ENCODE assay signal across 8 mouse cellular contexts in the genomic region with DNA sequence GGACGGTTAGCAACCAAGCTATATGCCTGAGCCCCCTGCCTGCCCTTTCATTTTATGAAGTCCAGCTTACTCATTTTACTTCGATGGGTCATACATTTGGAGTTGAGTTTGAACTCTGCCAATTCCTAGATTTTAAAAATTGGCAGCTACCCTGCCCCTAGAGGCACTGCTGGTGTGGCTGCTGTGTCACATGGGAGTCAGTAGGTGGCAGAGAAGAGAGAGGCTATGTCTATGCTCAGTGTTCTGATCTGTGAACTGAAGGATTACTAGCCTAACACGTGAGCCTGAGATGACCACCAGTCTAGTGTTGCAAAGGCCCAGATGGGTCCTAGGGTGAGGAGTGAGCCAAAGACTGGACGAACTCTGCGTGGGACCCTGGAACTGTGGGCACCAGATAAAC. TPM values are rescaled to one million over a fixed set of nuclear protein-coding genes. Genes with fewer than 3 reads are reported as not detected.
DNase-seq lines count a peak whose midpoint lies in the region; ATAC-seq and TF ChIP-seq lines count a peak whose summit lies in the region.

No protein-coding gene starts in this region.

- H3K4me1 ChIP-seq in forebrain, embryonic 11.5 days (replicated peaks; ENCODE audit: control insufficient read depth, insufficient read depth, low read length): no peaks in the 10 kb centered on the region; the same call in 1 of the 2 replicates
- H3K4me1 ChIP-seq in forebrain, embryonic 13.5 days: peaks cover 14% of the 10 kb centered on the region
- H3K4me1 ChIP-seq in liver, postnatal 0 days (ENCODE audit: insufficient read depth): peaks cover 5% of the 10 kb centered on the region; the same call in 1 of the 2 replicates

- ATAC-seq in forebrain, embryonic 11.5 days (replicated peaks; ENCODE audit: low FRiP score): peak; percentile 30; the same call in 1 of the 2 replicates
- ATAC-seq in forebrain, embryonic 13.5 days: no peak
- ATAC-seq in liver, postnatal 0 days: peak; percentile 40; the same call in 1 of the 2 replicates
- peak; percentile 41 for ATAC-seq in inflammation-experienced regulatory T-cells, adult 6 months

- H3K9ac ChIP-seq in forebrain, embryonic 11.5 days (ENCODE audit: low read length): no peak overlapping the region
- H3K9ac ChIP-seq in forebrain, embryonic 13.5 days: no peak overlapping the region
- no peak overlapping the region for H3K9ac ChIP-seq in liver, postnatal 0 days (replicated peaks)

- no peak overlapping the region for H3K4me2 ChIP-seq in forebrain, embryonic 11.5 days (ENCODE audit: low read depth, low read length, severe bottlenecking)
- H3K4me2 ChIP-seq in forebrain, embryonic 13.5 days: no peak overlapping the region
- H3K4me2 ChIP-seq in liver, postnatal 0 days (ENCODE audit: low read depth, low read length): no peak overlapping the region

- no peak for TF ChIP-seq EP300 in liver, postnatal 0 days (IDR thresholded peaks at IDR 0.05; ENCODE audit: low read depth)

- no peaks in the 10 kb centered on the region for H3K9me3 ChIP-seq in forebrain, embryonic 11.5 days (ENCODE audit: control insufficient read depth, low read length)
- H3K9me3 ChIP-seq in forebrain, embryonic 13.5 days (replicated peaks): no peaks in the 10 kb centered on the region
- no peaks in the 10 kb centered on the region for H3K9me3 ChIP-seq in liver, postnatal 0 days (ENCODE audit: low read length)

- H3K36me3 ChIP-seq in forebrain, embryonic 11.5 days (ENCODE audit: control insufficient read depth, insufficient read depth, low read length): no peaks in the 10 kb centered on the region
- no peaks in the 10 kb centered on the region for H3K36me3 ChIP-seq in forebrain, embryonic 13.5 days (ENCODE audit: poor library complexity, severe bottlenecking)
- no peaks in the 10 kb centered on the region for H3K36me3 ChIP-seq in liver, postnatal 0 days (replicated peaks; ENCODE audit: insufficient read depth, low read length)

- H3K4me3 ChIP-seq in forebrain, embryonic 11.5 days (ENCODE audit: low read depth, low read length): no peak overlapping the region
- H3K4me3 ChIP-seq in forebrain, embryonic 13.5 days: no peak overlapping the region
- no peak overlapping the region for H3K4me3 ChIP-seq in liver, postnatal 0 days (ENCODE audit: low read depth, low read length)

- H3K27ac ChIP-seq in forebrain, embryonic 11.5 days (ENCODE audit: low read depth, low read length): no peak overlapping the region
- H3K27ac ChIP-seq in forebrain, embryonic 13.5 days: no peak overlapping the region
- H3K27ac ChIP-seq in liver, postnatal 0 days (ENCODE audit: low read depth): no peak overlapping the region

- H3K27me3 ChIP-seq in forebrain, embryonic 11.5 days (ENCODE audit: control insufficient read depth, insufficient read depth, low read length): peaks cover 9% of the 10 kb centered on the region; the same call in 1 of the 2 replicates
- peaks cover 37% of the 10 kb centered on the region for H3K27me3 ChIP-seq in forebrain, embryonic 13.5 days
- no peaks in the 10 kb centered on the region for H3K27me3 ChIP-seq in liver, postnatal 0 days (ENCODE audit: insufficient read depth, low read length)

- no peak for DNase-seq in forebrain, embryonic 11.5 days (ENCODE audit: low spot score)
- DNase-seq in liver, postnatal 0 days: no peak
- no peak for DNase-seq in liver
- peak; percentile 55 for DNase-seq in thymus, postnatal 25 days
- no peak for DNase-seq in MN1 (ENCODE audit: low spot score)
- DNase-seq in left cerebral cortex, adult 18-20 months (ENCODE audit: low spot score in 2 of 2): no peak

- 63% methylated on average over 5 of the region's 5 CpGs for WGBS in forebrain, embryonic 11.5 days
- 58% methylated on average over 5 of the region's 5 CpGs for WGBS in forebrain, embryonic 13.5 days
- whole genome bisulfite sequencing in liver, postnatal 0 days (ENCODE audit: insufficient replicate concordance): 58% methylated on average over 5 of the region's 5 CpGs

- peak; percentile 68 for TF ChIP-seq CTCF in liver, postnatal 0 days (IDR thresholded peaks at IDR 0.05; ENCODE audit: low read depth)

RNA-seq across cellular contexts. Expression of gene Nod1, which starts 2.1 kb away (rescaled TPM):
- 2.0 TPM in 2 replicates for polyA plus RNA-seq in forebrain, embryonic 11.5 days (2014; fragmentation: Nextera tagmentation; extraction: Ambion mirVana)
- 1.3 and 1.6 TPM in 2 replicates for polyA plus RNA-seq in forebrain, embryonic 13.5 days (2015; fragmentation: Nextera tagmentation; extraction: Ambion mirVana)
- 2.7 and 3.3 TPM in 2 replicates for polyA plus RNA-seq in liver, postnatal 0 days (2015; fragmentation: Nextera tagmentation; extraction: Ambion mirVana)
- polyA plus RNA-seq in inflammation-experienced regulatory T-cells, adult 6 months (2017; shearing (Covaris generic)): 10 to 100 TPM in 2 of 3 experiments, 1 to 10 TPM in 1; 9.7 to 14.2 (median 11.4) TPM
- total RNA-seq in left cerebral cortex, adult 18-20 months (2021): 1 to 10 TPM; 2.6 to 4.3 TPM

RNA-seq across cellular contexts. Expression of gene Ggct, which starts 18.2 kb away (rescaled TPM):
- polyA plus RNA-seq in forebrain, embryonic 11.5 days (2014; fragmentation: Nextera tagmentation; extraction: Ambion mirVana): 6.8 and 8.6 TPM in 2 replicates
- 9.3 and 10.6 TPM in 2 replicates for polyA plus RNA-seq in forebrain, embryonic 13.5 days (2015; fragmentation: Nextera tagmentation; extraction: Ambion mirVana)
- polyA plus RNA-seq in liver, postnatal 0 days (2015; fragmentation: Nextera tagmentation; extraction: Ambion mirVana): 9.2 and 10.7 TPM in 2 replicates
- 10 to 100 TPM; 30.0 to 31.4 (median 31.3) TPM for polyA plus RNA-seq in inflammation-experienced regulatory T-cells, adult 6 months (2017; shearing (Covaris generic))
- total RNA-seq in left cerebral cortex, adult 18-20 months (2021): 10 to 100 TPM; 26.6 to 28.9 TPM
